Mouse (Mus musculus) erythroblast, embryonic 14.5 days (primary cell): ENCODE measurements around the gene Usp49.

Experiments
- GATA1 ChIP-seq: IDR thresholded peaks from 2 replicates; pipeline ENCODE4 v1.6.1; 2012; ENCODE audit warnings: low read length, inconsistent platforms, mixed read lengths
- TAL1 ChIP-seq: IDR thresholded peaks from 3 replicates; pipeline ENCODE4 v1.6.1; 2012; ENCODE audit warnings: low read length, inconsistent platforms, mixed read lengths

DNA sequence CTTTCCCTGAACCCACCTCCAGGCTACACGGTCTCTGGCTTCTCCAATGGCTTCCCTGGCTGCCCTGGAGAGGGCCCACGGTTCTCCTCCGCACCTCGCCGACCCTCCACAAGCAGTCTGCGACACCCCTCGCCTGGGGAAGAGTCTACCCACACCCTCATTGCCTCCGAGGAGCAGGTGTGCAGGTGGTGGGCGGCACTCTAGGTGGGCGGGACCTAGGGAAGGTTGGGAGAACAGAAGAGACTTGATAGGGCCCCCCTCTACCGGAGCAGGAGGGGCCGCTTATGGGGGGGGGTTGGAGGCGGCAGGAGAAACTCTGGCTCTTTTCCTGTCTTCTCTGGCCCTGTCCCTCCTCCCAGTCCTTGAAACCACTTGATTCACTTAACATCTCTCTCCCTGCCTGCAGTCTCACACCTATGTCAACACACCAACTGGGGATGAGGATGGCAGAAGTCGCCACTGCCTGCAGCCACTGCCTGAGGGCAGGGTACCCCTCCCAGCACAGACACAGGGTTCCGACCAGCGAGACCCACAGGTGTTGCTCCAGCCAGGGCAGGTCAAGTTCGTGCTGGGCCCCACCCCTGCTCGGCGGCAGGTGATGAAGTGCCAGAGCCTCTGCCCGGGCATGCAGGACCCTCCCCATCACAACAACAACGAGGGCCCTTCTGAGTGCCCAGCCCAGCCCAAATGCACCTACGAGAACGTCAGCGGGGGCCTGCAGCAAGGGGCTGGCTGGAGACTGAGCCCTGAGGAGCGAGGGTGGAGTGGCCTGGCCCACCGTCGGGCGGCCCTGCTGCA lies 72.3 kb downstream of the Usp49 start:
- no peak for TF ChIP-seq TAL1
- no peak for TF ChIP-seq GATA1
